Mouse (Mus musculus) monocyte, adult 5-6 weeks (primary cell): ENCODE data around the gene Tnp1. TPM values are rescaled to one million over a fixed set of nuclear protein-coding genes. Genes with fewer than 3 reads are reported as not detected.

ENCODE experiments used
- ATAC-seq: fragments of 153-309, 156-312 bp; replicated peaks from 2 replicates; pipeline ENCODE4 v1.8.0; 2017; ENCODE audit warnings: mild to moderate bottlenecking; ENCODE audit not compliant: low TSS enrichment, insufficient number of reproducible peaks, severe bottlenecking, poor library complexity, low FRiP score
- total RNA-seq: library from RNA; stranded (forward); fragments of 200-1000, 200-491, 200-594 nt; gene quantifications from 3 replicates; pipeline ENCODE4 v1.2.3, GENCODE M21; 2017

Tnp1 gene
- total RNA-seq, 1 experiment from 2014 or later, result 2.3 TPM

DNA sequence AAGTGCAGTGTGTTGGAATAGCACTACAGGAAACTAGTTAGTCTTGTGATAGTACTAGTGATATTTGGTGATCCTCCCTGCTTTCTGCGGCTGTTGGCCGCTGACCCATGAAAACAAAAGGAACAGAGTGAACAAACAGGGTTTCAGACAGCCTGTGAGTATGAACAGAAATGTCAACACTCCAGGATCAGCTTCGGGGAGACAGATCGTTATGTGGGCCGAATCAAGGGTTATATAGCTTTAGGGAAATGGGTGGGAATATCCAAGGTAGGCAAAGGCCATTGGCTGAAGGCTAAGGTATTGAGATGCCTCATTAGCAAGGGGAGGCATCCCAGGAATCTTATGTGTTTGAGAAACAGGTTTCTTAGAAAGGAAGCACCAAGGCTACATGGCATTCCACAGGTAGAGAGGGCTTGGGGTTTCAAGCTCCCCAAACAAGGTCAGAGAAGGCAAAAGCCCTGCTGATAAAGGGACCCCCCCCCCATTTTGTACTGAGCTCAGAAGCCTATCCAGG is 11.1 kb upstream of the Tnp1 start:
- ATAC-seq, result no peak

DNA sequence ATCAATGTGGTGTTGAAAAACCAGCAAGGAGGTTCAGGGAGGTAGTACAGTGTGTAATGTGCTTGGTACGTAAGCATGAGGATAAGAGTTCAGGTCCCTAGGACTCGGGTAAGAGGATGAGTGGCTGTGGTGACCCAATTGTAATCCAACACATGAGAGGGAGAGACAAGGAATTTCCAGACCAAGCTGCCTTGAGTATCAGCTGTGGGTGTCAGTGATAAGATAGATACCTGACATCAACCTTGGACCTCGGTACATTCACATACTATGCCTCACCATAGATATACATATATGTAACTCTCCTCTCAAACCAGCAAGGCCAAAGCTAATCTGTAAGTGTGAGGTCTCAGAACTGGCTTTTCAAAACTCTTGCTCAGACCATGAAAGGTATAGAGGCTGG is 10.4 kb upstream of the Tnp1 start:
- ATAC-seq, result no peak

DNA sequence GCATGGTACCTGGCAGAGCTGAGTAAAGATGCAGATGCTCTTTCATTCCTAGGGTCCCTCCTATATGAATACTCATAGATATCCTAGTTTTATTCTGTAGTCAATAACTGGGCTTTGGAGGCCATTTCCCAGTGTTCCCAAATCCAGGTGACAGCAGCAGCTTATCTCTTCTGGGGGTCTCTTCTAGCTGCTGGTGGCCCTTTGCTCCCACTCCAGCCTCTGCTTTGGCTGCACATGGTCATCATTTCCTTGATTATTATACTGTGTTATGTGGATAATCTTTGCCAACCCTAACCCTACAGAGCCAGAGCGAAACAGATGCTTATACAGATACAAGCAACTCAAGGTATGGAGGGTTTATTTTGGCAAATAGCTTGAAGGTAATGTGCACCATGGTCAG is 8.9 kb downstream of the Tnp1 start:
- no peak for ATAC-seq

DNA sequence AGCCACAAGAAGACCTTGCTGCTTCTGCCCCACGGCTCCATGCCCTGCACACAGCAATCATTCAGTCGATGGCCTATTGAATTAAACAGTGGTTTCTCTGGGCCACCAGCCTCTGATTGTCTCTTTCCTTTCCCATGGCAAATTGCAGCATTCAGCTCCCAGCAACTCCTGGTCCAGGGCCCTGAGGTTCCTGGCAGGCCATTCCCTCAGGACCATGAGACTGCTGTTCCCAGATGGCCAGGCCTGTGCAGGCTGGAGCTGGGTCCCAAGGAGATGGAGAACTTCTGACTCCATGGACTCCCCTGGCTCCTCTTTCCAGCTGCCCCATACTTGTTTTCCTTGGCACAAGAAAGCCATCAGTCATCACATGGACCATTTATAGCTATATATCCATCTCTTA is 10.8 kb downstream of the Tnp1 start:
- no peak for ATAC-seq

DNA sequence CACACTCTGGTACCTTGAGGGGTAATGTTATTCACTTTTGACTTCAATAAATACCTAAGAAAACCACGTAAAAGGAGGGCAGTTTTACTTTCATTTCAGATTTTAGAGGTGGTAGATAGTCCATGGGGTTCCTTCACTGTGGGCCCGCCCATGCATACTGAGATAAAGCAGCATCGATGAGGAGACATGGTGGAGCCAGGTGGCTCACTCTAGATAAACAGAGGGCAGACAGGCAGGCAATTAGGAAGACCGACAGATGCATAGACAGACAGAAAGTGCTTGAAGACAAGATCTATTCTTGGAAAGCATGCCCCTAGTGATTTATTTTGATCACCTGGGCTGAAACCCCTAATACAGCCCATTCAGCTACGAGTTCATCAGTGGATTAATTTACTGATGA is 13.1 kb downstream of the Tnp1 start:
- no peak for ATAC-seq

DNA sequence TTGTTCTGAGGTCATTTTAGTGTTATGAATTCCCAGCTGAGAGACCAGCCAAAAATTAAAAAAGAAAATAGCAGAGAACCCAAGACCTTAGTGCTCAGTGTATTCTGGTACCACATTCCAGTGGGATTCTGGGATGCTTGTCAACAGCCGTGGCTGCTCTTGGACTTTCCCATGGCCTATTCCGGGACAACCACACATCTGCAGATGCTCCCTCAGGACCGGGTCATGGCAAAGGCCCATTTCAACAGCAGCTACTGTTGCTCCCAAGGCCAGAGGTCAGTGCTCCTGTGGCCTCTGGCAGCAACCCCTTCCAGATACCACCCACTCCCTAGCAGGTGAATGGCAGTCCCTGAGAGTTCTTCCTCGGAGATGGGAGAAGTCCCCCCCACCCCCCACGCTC is 13.7 kb downstream of the Tnp1 start:
- no peak for ATAC-seq

DNA sequence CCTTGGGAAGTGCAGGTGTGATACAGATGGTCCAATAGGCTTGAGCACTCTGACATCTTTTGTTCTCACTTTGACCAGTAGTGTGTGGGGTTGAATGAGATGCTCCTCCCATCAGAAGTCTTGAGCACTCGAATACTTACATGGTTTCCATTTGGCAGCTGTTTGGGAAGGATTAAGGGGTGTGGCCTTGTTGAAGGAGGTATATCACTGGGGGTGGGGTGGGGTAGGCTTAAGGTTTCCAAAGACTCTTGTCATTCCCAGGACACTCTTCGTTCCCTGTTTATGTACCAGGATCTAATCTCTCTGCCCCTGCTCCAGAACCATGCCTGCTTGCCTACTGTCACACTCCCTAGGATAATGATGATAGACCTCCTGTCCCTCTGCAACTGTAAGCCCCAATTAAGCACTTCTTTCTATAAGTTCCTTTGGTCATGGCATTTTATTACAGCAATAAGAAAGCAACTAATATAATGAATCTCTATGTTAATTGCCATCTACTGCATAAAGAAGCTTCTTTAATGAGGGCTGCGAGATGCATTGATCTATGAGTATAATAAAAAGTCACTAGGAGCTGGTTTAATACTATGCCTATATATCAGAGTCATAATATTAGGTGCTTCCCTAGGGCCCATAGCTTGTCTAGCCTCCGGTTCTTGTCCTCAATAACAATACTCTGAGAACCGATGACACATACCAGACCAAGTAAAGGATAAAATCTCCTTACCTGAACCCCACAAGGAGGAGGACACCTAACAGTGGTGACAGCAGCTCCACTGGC is 20.8 kb downstream of the Tnp1 start:
- ATAC-seq, result no peak

DNA sequence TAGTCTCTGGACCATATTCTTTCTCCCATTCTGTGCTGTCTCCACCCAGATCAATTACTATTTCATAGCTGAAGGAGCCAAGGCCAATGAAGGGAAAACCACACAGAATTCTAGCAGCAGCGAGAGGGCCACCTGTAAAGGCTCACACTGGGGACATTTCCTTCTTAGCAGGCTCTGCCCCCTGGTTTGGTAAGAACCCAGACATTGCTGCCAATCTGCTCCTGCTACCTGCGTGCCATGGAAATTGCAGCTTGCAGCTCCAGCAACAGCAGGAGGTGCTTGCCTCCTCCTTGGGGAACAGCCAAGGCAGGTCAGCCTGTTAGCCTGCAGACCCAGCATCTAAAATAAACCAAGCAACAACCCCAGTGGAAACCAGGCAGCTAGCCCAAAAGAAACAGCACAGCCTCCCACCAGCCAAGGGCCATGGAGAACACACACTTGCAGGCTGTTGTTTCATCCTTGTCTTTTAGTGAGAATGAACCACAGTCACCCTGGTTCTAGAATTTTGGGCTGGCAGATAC is 22.7 kb downstream of the Tnp1 start:
- ATAC-seq, result no peak

DNA sequence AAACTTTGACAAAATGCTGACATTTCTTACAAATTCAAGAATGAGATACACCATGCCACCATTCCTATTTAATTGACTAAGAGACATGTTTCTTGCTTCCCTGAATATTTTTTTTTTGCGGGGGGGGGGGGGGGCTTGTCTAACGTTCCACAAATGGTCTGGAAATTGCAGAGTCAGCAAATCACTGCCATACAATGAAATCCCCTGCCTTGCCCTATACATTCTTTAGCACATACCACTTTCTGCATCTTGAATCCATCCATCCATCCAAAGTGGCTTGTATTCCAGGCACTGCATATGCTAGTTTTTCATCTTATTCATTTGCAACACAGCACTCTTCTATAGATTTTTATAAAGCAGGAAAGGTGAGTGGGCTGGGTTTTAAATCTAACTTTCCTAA is 23.5 kb downstream of the Tnp1 start:
- no peak for ATAC-seq

DNA sequence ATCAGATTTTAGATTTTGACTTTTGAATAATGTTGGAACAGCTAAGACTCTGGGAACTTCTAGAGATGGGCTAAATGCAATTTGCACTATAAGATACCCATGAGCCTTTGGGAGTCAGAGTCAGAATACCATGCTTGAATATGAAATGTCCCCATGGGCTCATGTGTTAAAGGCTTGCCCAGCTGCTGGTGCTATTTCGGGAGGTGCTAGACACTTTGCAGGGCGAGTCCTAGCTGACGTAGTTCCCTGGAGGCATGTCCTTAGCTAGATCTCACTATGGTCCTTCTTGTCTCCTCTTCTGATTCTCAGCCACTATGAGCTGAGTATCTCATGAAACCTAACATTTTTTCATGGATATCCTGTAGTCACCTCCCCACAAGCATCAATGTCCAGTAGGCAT is 26.8 kb downstream of the Tnp1 start:
- ATAC-seq, result no peak

DNA sequence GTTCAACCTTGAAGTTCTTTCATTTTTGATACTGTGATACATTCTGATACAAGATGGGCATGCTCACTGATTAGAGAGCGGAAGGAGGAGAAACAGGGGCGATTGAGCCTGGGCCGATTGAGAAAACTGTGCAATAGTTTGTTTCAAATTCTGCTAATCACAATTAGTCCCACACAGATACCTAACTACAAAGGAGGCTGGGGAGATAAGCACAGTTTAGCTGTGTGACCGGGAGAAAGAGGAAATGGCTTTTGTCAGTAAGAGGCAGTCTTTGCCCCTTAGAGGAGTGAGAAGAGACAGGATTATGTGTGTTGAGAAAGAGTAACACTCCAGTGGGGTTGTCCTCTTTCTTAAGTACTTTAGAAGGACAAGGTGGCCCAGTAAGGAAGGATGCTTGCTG is 29.0 kb downstream of the Tnp1 start:
- ATAC-seq, result no peak

DNA sequence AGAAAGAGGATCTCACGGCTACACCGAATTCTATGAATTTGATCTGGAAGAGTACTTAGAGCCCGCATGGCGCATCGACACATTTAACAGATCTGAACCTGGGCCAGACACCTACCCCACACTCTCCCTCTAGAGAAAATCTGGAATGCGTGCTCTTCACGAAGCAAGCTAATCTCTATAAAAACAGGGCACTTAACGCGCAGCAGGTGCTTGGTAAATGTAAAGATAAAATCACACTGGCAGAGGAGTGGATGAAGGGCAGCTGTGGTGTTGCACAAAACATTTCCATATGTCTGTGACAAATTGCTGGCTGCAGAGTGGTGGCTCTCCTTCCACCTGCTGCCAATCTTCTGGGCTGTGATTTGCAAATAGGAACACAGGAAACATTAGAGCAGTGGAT is 36.8 kb downstream of the Tnp1 start:
- ATAC-seq, result no peak

DNA sequence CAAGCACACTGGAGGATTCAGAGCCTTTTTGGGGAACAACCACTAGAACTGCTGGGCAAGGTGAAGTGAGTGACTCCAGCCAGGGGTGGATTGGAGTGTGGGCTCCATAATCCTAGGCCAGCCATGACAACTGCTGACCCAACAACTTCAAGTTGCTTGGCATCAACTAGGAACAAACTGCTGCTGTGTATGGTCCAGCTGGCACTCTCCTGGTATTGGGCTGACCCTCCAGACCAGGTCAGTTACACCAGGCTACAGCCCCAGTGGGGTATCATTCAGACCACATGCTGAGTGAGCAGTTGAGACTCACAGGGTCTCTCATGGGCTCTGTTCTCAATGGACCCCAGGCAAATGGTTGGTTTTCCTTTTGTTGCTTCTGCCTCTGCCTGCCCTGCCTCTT is 41.5 kb downstream of the Tnp1 start:
- ATAC-seq, result no peak

DNA sequence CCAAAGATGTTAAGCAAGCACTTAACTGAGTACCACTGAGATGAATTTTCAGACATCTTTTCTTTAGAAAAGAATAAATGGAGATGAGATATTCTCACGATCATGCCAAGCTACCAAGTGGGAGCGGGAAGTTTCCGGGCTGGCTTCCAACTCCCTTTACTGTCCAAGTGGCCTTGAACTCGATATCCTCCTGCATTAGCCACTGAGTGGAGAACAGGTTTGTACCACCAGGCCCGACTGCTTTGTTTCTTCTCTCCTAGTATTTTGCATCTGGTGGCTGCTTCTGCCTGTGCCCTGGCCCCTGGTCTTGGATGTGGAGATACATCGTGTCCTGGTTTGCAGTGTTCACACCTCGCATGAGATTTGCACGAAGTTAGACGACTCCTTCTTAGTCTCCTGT is 45.2 kb downstream of the Tnp1 start:
- ATAC-seq, result no peak

DNA sequence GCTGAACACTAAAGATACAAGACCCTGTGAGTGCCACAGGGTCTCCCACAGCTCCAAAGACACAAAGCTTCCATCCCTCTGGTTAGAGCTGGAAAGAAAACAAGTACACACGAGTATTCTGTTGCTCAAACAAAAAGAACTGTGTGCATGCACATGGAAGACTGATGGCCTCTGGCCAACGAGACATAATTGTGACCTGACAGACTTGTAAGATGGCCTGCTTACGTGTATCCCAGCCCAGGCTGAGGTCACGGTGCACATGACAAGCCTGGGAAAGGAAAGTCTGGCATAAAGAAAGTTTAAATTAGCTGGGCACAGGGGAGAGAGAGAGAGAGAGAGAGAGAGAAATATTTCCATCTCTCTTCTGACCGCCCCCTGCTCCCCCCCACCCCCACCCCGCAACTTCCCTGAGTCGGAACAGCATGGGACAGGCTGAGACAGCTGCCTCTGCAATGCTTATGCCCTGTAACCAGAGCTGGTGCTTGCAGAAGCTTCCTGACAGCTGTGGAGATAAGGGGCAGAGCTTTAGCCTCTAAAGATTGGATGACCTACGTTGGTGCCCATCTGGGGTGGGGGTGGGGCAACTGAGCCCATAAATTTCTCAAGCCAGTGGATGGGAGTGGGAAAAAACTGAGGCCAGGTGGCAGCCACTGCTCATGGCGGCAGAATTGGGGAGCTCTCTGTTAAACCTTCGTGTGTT is 46.4 kb downstream of the Tnp1 start:
- no peak for ATAC-seq

DNA sequence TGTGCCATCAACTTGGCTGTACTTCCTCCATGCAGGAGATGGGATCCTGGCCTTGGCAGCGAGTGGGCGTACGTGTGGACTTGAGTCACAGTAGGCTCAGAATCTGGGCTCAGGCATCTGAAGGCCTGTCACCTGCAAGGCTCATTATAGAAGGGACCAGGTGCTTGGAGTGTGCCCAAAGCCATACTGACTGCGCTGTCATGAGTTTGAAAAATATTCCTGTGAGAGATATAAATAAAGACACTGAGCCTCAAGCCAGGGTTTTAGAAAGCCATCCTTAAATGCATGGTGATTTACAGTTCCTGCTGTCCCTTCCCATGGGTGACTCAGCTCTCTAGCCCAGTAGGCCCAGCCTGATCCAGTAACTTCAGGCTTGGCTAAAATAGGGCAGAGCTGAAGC is 49.3 kb downstream of the Tnp1 start:
- no peak for ATAC-seq
